Mouse (Mus musculus) hindbrain, embryonic 16.5 days (tissue): ENCODE data around the gene Cdk2ap2. TPM values are rescaled to one million over a fixed set of nuclear protein-coding genes. Genes with fewer than 3 reads are reported as not detected.

Source experiments
- ATAC-seq: fragments of 200-750 bp; cut with Nextera tagmentation; 2 replicates; pipeline ENCODE4 v1.8.0; 2017; ENCODE audit warnings: moderate TSS enrichment, moderate library complexity
- H3K27ac ChIP-seq: fragments of 300-500 bp; sonication (generic); 2 replicates; pipeline ENCODE4 v1.5.1; 2014; ENCODE audit warnings: low read depth, mild to moderate bottlenecking, control low read depth, low read length, moderate library complexity
- H3K27me3 ChIP-seq: fragments of 300-500 bp; sonication (generic); replicated peaks from 2 replicates; pipeline ENCODE4 v1.6.1; 2014; ENCODE audit warnings: low read length; ENCODE audit not compliant: control insufficient read depth, insufficient read depth
- H3K36me3 ChIP-seq: fragments of 300-500 bp; sonication (generic); 2 replicates; pipeline ENCODE4 v1.6.1; 2014; ENCODE audit warnings: mild to moderate bottlenecking, low read length, moderate library complexity, mixed read lengths; ENCODE audit not compliant: control insufficient read depth, insufficient read depth
- H3K4me1 ChIP-seq: fragments of 300-500 bp; sonication (generic); 2 replicates; pipeline ENCODE4 v1.6.1; 2014; ENCODE audit warnings: low read depth, low read length; ENCODE audit not compliant: control insufficient read depth, insufficient read depth
- H3K4me2 ChIP-seq: fragments of 300-500 bp; sonication (generic); 2 replicates; pipeline ENCODE4 v1.6.1; 2014; ENCODE audit warnings: mild to moderate bottlenecking, low read length, control low read depth, moderate library complexity
- H3K4me3 ChIP-seq: fragments of 300-500 bp; sonication (generic); 2 replicates; pipeline ENCODE4 v1.5.1; 2014; ENCODE audit warnings: mild to moderate bottlenecking, low read length, control low read depth, moderate library complexity
- H3K9ac ChIP-seq: fragments of 300-500 bp; sonication (generic); 2 replicates; pipeline ENCODE4 v1.6.1; 2014; ENCODE audit warnings: low read depth, mild to moderate bottlenecking, control low read depth, low read length, moderate library complexity
- H3K9me3 ChIP-seq: fragments of 300-500 bp; sonication (generic); 2 replicates; pipeline ENCODE4 v1.6.1; 2014; ENCODE audit warnings: mild to moderate bottlenecking, low read length, moderate library complexity; ENCODE audit not compliant: control insufficient read depth
- WGBS: fragments of 180-500 bp; shearing (Covaris S2); extraction: QIAGEN DNeasy Blood & Tissue Kit; methylation state at CpG from one replicate; pipeline ENCODE4 v1.1.7; 2014; 5-methylcytosine and 5-hydroxymethylcytosine counted together
- polyA plus RNA-seq: library from polyadenylated mRNA; unstranded; fragments of >200 nt; fragmentation: Nextera tagmentation; extraction: Ambion mirVana; gene quantifications from 2 replicates; pipeline ENCODE4 v1.2.1, GENCODE M21; 2015

Cdk2ap2 gene
- polyA plus RNA-seq, 1 experiment from 2014 or later: 86.4 TPM

- H3K9me3 ChIP-seq: no peaks in the 10 kb centered on the region
- peak overlapping the region; percentile 82 for H3K4me2 ChIP-seq
- peaks cover 49% of the 10 kb centered on the region for H3K4me1 ChIP-seq
- peak overlapping the region; percentile 63 for H3K9ac ChIP-seq
- peak overlapping the region; percentile 60 for H3K4me3 ChIP-seq
- no peaks in the 10 kb centered on the region for H3K27me3 ChIP-seq
- ATAC-seq: no peak; the same call in 1 of the 2 replicates
- no peaks in the 10 kb centered on the region for H3K36me3 ChIP-seq
- under 1% methylated on average over 20 of the region's 21 CpGs for WGBS
- H3K27ac ChIP-seq: peak overlapping the region; percentile 58
Measured at GRCm38 (mm10) chr19:4097441-4097825, 451 bp downstream of the Cdk2ap2 start.

GRCm38 (mm10) chr19:4098426-4098825 is 1.4 kb downstream of the Cdk2ap2 start:
- Histone ChIP-seq H3K4me3 (no peak overlapping the region), H3K9ac (no peak overlapping the region), H3K9me3 (no peaks in the 10 kb centered on the region), H3K36me3 (no peaks in the 10 kb centered on the region), H3K27me3 (no peaks in the 10 kb centered on the region), H3K27ac (no peak overlapping the region), H3K4me2 (no peak overlapping the region), H3K4me1 (peaks cover 49% of the 10 kb centered on the region)
- ATAC-seq: no peak
- WGBS: 94% methylated on average over 13 of the region's 13 CpGs

GRCm38 (mm10) chr19:4099056-4099455 is 2.1 kb downstream of the Cdk2ap2 start:
- ATAC-seq: no peak
- Histone ChIP-seq H3K9me3 (no peaks in the 10 kb centered on the region), H3K9ac (no peak overlapping the region), H3K4me3 (no peak overlapping the region), H3K36me3 (no peaks in the 10 kb centered on the region), H3K4me1 (peaks cover 49% of the 10 kb centered on the region), H3K27me3 (no peaks in the 10 kb centered on the region), H3K27ac (peak overlapping the region; percentile 24; the same call in 1 of the 2 replicates), H3K4me2 (peak overlapping the region; percentile 22)
- WGBS: 19% methylated on average over 9 of the region's 9 CpGs

- Histone ChIP-seq H3K9ac (peak within 1 kb of the TSS; percentile 80), H3K9me3 (no peaks in the 10 kb centered on the region), H3K4me3 (peak within 1 kb of the TSS; percentile 67), H3K27me3 (no peaks in the 10 kb centered on the region), H3K4me1 (peaks cover 49% of the 10 kb centered on the region), H3K4me2 (peak within 1 kb of the TSS; percentile 78), H3K36me3 (no peaks in the 10 kb centered on the region), H3K27ac (peak within 1 kb of the TSS; percentile 70)
- no peak for ATAC-seq
- WGBS: 2% methylated on average over 52 of the region's 53 CpGs
Measured at GRCm38 (mm10) chr19:4099837-4100717, 3.1 kb downstream of the Cdk2ap2 start, which contains the start of gene Pitpnm1. TSS of gene Pitpnm1 (plus strand) at chr19:4099998.

GRCm38 (mm10) chr19:4100718-4101261 is 3.8 kb downstream of the Cdk2ap2 start:
- H3K4me1 ChIP-seq: peaks cover 49% of the 10 kb centered on the region
- peak overlapping the region; percentile 67 for H3K4me3 ChIP-seq
- H3K27ac ChIP-seq: peak overlapping the region; percentile 70
- H3K36me3 ChIP-seq: 0 out of 2 replicates have a peak, but pooled peaks cover 4% of the 10 kb centered on the region
- 0 out of 2 replicates have a peak, but pooled peaks have one; percentile 2 for ATAC-seq
- H3K27me3 ChIP-seq: no peaks in the 10 kb centered on the region
- H3K4me2 ChIP-seq: peak overlapping the region; percentile 78
- WGBS: under 1% methylated on average over 29 of the region's 52 CpGs
- no peaks in the 10 kb centered on the region for H3K9me3 ChIP-seq
- H3K9ac ChIP-seq: peak overlapping the region; percentile 80

GRCm38 (mm10) chr19:4101466-4101865 is 4.5 kb downstream of the Cdk2ap2 start:
- H3K36me3 ChIP-seq: peaks cover 4% of the 10 kb centered on the region; the same call in 1 of the 2 replicates
- ATAC-seq: no peak
- H3K27me3 ChIP-seq: no peaks in the 10 kb centered on the region
- H3K9me3 ChIP-seq: no peaks in the 10 kb centered on the region
- peaks cover 43% of the 10 kb centered on the region for H3K4me1 ChIP-seq
- 55% methylated on average over 6 of the region's 6 CpGs for WGBS
- peak overlapping the region; percentile 78 for H3K4me2 ChIP-seq
- peak overlapping the region; percentile 70; the same call in 1 of the 2 replicates for H3K27ac ChIP-seq
- H3K9ac ChIP-seq: peak overlapping the region; percentile 80
- H3K4me3 ChIP-seq: peak overlapping the region; percentile 67

- H3K9me3 ChIP-seq: no peaks in the 10 kb centered on the region
- peaks cover 42% of the 10 kb centered on the region for H3K4me1 ChIP-seq
- ATAC-seq: no peak
- H3K27ac ChIP-seq: no peak overlapping the region
- no peaks in the 10 kb centered on the region for H3K27me3 ChIP-seq
- H3K4me3 ChIP-seq: peak overlapping the region; percentile 67; the same call in 1 of the 2 replicates
- peak overlapping the region; percentile 78 for H3K4me2 ChIP-seq
- H3K9ac ChIP-seq: no peak overlapping the region
- 75% methylated on average over 2 of the region's 2 CpGs for WGBS
- peaks cover 8% of the 10 kb centered on the region; the same call in 1 of the 2 replicates for H3K36me3 ChIP-seq
Measured at GRCm38 (mm10) chr19:4102049-4102448, 5.1 kb downstream of the Cdk2ap2 start.

GRCm38 (mm10) chr19:4102626-4103025 is 5.6 kb downstream of the Cdk2ap2 start:
- no peaks in the 10 kb centered on the region for H3K27me3 ChIP-seq
- 95% methylated on average over 12 of the region's 12 CpGs for WGBS
- H3K27ac ChIP-seq: no peak overlapping the region
- H3K4me3 ChIP-seq: no peak overlapping the region
- H3K36me3 ChIP-seq: peaks cover 8% of the 10 kb centered on the region; the same call in 1 of the 2 replicates
- H3K4me2 ChIP-seq: no peak overlapping the region
- ATAC-seq: no peak
- no peak overlapping the region for H3K9ac ChIP-seq
- H3K9me3 ChIP-seq: no peaks in the 10 kb centered on the region
- peaks cover 39% of the 10 kb centered on the region for H3K4me1 ChIP-seq

GRCm38 (mm10) chr19:4103294-4103693 is 6.3 kb downstream of the Cdk2ap2 start:
- no peak for ATAC-seq
- H3K27me3 ChIP-seq: no peaks in the 10 kb centered on the region
- H3K9me3 ChIP-seq: no peaks in the 10 kb centered on the region
- no peak overlapping the region for H3K27ac ChIP-seq
- WGBS: 91% methylated on average over 18 of the region's 18 CpGs
- peaks cover 35% of the 10 kb centered on the region for H3K4me1 ChIP-seq
- no peak overlapping the region for H3K9ac ChIP-seq
- peaks cover 8% of the 10 kb centered on the region; the same call in 1 of the 2 replicates for H3K36me3 ChIP-seq
- H3K4me2 ChIP-seq: no peak overlapping the region
- H3K4me3 ChIP-seq: no peak overlapping the region
